Mouse (Mus musculus) left cerebral cortex, postnatal 14 days (tissue): ENCODE results near the gene Tmem121. TPM values are rescaled to one million over a fixed set of nuclear protein-coding genes. Genes with fewer than 3 reads are reported as not detected.

Experiments used
- DNase-seq, 2 experiments: peaks; one replicate each; pipeline ENCODE4 v3.0.0; 2021 to 2022; ENCODE audit warnings: low spot score in 2 of 2, mixed read lengths in 1 of 2
- intact Hi-C: fragments of 180-260 bp; cut with DNase I; formaldehyde crosslinking; loops from one replicate; pipeline ENCODE4 v1.15.1; 2025
- total RNA-seq, 2 experiments: library from RNA; stranded (reverse); gene quantifications; 2 replicates each; pipeline ENCODE4 v1.2.3; 2021

The Tmem121 gene
- total RNA-seq, 2 experiments from 2014 or later, result 28.3 to 35.6 TPM

DNA sequence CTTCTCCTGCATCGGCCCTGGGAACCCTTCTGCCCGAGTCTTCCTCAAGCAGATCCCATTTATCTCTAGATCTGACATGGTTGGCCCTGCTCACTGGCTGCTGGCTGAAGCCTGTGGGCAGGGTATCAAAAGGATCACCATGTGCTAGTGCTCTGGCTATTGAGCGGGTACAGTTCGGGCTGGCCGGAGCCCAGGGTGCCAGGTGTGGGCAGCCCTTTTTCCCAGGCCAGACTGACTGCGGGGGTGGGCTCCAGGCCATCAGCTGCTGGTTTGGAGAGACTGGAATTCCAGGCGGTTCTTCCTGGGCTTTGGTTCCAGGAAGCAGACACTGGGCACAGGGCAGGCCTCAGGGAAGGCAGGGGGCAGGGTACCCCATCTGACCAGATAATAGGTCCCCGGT is 38.2 kb upstream of the Tmem121 start:
- intact Hi-C loops, result no loop called here

DNA sequence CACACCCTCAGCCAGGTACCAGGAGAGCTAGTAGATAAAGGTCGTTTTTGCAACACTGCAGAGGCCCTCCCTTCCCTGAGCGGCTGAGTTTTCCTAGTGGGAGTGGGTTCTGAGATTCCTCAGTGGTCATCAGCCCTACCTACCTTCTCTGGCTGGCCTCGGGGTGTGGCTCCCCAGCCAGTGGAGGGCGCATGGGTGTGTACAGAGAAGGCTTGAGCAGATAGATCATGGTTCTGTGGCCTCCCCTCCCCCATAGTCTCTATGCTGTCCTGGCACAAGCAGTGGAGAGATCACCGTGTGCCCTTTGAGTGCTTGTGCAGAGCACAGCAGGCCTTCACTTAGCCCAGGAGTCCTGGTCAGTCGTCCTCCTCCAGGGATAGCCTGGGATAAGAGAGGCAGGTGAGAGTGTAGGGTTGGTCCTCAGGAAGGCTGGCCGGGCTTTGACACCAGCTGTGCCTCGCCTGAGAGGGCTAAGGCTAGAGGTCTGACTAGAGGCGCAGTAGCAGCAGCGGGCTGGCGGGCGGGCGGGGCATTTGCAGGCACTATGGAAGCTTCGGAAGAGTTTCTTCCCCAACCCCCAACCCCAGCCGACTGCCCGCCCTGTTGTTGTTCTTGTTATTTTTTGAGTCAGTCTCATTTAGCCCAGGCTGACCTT is 37.2 kb upstream of the Tmem121 start:
- DNase-seq, result no peak
- intact Hi-C loops, result no loop called here

More for the DNA sequence above, 38.2 kb upstream of the Tmem121 start:
- DNase-seq, result no peak

- DNase-seq, result no peak
- intact Hi-C loops, result no loop called here
These were observed 36.4 kb upstream of the Tmem121 start for GRCm38 (mm10) chr12:113149341-113149740.

DNA sequence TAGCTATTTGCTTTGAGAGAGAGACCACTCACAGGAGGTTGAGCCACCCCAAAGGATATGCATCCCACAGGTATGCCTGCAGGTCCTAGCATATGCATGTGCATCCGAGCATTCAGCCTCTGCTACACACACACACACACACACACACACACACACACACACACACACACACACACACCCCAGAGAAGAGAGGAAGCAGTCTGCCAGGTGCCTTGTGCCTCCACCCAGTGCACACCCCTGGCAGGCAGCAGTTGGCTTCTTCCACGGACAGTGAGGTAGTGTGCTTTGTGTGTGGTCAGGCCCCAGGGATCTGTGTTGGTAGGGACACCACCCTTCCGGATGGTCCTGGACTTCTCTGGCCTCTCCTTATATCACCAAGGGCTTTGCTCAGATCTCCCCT is 35.8 kb upstream of the Tmem121 start:
- intact Hi-C loops, result no loop called here

DNA sequence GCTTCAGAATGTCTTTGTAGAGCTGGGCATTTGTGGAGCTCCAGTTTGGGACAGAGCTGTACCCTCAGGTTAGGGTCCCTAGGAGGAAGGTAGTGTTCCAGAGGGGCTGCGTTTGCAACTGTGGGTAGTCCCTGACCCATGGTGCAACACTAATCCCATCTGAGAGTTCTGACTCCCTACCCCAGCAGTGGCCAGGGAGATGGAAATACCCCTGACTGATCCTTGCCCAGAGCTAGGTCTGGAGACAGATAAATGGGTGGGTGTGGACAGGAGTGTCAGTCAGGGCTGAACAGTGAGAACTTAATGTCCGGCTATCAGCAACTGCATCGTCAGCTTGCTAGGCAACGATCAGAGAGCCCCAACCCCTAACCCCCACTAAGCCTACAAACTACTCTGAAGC is 35.1 kb upstream of the Tmem121 start:
- no peak for DNase-seq
- intact Hi-C loops, result no loop called here

More for the DNA sequence above, 35.8 kb upstream of the Tmem121 start:
- DNase-seq, result no peak

DNA sequence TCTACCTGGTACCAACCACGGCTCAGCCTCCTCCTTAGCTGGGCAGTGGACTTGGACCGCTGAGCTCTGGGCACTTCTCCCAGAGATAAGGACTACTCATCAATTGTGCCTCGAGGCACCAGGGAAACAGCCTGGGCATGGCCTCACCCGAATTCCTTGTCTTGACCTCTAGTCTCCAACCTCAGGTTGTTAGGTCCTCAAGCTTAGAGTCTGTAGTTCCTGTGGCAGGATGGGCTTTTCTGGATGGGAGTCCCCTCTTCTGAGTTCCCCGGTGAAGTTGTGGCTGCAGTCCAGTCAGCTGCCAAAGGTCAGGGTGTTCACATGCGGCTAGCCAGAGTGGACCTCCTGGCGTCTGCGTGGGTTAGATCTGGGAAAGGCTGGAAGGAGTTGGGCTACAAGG is 34.7 kb upstream of the Tmem121 start:
- no peak for DNase-seq
- intact Hi-C loops, result no loop called here

DNA sequence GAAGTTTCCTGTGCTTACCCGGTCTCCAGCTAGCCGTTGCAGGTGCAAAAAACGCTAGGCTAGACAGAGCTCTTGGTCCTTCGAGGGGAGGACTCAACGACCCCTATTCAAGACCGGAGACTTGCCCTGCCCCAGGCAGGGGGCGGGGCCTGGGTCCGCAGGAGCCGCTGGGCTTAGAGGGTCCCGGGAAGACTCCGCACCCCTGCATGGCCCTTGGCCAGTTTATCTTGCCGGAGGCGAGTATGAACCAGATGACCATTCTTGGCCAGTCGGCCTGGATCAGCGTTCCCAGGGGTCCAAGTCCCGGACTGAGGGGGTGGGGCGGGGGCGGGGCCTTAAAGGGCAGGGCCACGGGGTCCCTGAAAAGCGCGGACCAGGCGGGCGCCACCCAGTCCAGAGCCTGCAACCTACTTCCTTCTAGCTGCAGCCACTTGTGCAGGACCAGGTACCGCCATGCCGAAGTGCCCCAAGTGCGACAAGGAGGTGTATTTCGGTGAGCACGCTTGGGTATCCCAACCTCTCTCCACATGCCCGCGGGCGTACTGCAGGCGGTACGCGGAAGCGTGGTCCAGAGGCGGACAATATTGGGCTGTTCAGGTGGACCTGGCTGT is 34.0 kb upstream of the Tmem121 start:
- no peak for DNase-seq
- intact Hi-C loops, result no loop called here

DNA sequence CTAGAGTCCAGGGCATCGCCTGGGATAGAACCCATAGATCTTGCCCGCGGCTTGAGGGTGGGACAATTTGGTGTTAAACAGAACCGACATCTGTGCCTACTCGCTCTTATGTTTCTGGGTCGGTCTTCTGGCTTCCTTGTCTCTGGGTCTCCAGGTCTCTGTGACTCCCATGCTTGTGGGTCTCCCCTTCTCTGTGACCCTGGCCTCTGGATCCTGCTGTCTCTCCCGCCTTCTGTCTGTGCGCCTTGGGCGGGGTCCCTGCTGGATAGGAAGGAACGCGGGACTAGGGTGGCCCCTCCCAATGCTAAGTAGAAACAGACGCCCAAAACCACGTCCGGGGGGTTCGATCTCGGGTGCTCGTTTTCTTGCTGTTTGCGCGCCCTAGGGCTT is 33.5 kb upstream of the Tmem121 start:
- intact Hi-C loops, result no loop called here
- DNase-seq, result no peak

DNA sequence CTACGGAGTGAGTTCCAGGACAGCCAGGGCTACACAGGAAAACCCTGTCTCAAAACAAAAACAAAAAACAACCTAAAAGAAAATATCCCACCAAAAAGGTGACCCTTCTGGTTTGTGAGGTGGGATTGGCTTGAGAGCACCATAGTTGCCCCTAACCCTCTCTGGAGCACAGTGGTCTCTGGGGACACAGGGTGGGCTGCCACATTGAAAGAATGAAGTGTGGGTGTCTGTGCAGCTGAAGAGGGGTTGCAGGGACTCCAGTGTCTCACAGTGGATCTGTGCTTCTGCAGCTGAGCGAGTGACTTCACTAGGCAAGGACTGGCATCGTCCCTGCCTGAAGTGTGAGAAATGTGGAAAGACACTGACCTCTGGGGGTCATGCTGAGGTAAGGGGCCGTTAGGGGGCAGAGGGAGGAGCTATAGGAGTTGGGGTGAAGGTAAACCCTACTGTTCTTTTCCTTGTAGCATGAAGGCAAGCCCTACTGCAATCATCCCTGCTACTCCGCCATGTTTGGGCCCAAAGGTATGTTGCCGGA is 32.7 kb upstream of the Tmem121 start:
- DNase-seq, result no peak
- intact Hi-C loops, result no loop called here

GRCm38 (mm10) chr12:113153971-113154370 is 31.8 kb upstream of the Tmem121 start:
- DNase-seq, result no peak
- intact Hi-C loops, result no loop called here

DNA sequence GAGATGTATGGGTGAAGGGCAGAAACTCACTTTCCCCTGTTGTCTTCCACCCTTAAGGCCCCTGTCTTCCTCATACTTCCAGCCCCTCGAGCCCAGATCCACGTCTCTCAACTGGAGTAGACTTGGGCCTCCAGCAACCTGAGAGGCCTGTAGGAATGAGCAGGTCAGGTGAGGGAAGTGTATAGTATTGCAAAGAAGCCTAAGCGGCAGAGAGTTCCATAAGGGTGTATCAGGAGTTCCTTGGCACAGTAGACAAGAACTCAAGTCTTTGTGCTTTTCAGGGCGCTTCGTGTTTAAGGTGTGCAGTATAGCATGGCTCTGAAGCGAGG is 31.0 kb upstream of the Tmem121 start:
- intact Hi-C loops, result no loop called here
- no peak for DNase-seq

- no peak for DNase-seq
- intact Hi-C loops, result no loop called here
These were observed 30.5 kb upstream of the Tmem121 start for GRCm38 (mm10) chr12:113155076-113155771.

GRCm38 (mm10) chr12:113155887-113156539 is 29.7 kb upstream of the Tmem121 start, which contains the start of gene Tedc1:
Gene Tedc1 (plus strand): TSS chr12:113156421.
- intact Hi-C loops, result no loop called here

GRCm38 (mm10) chr12:113156540-113156929 is 29.2 kb upstream of the Tmem121 start:
- DNase-seq, result no peak
- intact Hi-C loops, result no loop called here

More at GRCm38 (mm10) chr12:113155887-113156539, 29.7 kb upstream of the Tmem121 start, which contains the start of gene Tedc1:
- DNase-seq, result peak; percentile 99

DNA sequence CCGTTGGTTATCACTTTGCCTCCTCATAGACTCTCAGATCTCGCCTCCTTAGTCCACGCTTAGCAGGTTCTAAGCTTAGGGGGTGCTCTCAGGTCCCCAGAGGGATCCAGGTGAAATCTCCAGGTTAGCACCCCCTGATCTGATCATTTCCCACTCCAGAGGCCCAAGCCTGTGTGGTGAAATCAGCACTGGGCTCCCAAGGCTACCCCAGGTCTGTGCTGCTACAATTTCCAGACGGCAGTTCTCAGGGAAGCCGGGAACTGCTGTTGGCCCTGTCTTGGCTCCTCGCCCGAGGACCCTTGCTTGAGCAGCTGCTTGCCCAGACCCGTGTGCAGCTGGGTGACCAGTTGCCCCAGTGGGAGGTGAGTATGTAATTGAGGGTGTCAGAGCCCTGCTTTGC is 28.7 kb upstream of the Tmem121 start:
- no peak for DNase-seq
- intact Hi-C loops, result no loop called here

- intact Hi-C loops, result no loop called here
- no peak for DNase-seq
These were observed 28.2 kb upstream of the Tmem121 start for GRCm38 (mm10) chr12:113157521-113157920.

- intact Hi-C loops, result no loop called here
- no peak for DNase-seq
These were observed 27.8 kb upstream of the Tmem121 start for GRCm38 (mm10) chr12:113157971-113158370.

- DNase-seq, result peak; percentile 60 to 65
- intact Hi-C loops, result no loop called here
These were observed 22.1 kb upstream of the Tmem121 start for GRCm38 (mm10) chr12:113163561-113164006.

- no peak for DNase-seq
- intact Hi-C loops, result no loop called here
These were observed 17.6 kb upstream of the Tmem121 start for GRCm38 (mm10) chr12:113168031-113168536.
